Mouse (Mus musculus) heart, adult 10 weeks (tissue): Measurements from ENCODE around the gene Olfr1177-ps. TPM values are rescaled to one million over a fixed set of nuclear protein-coding genes. Genes with fewer than 3 reads are reported as not detected.

Experiments
- polyA plus RNA-seq: library from polyadenylated mRNA; stranded (reverse); fragments of 350-450 nt; fragmentation: Illumina TruSeq; extraction: RNeasy Lipid Tissue Mini Kit (QIAGEN cat#74804); gene quantifications from one replicate; pipeline ENCODE4 v1.2.3, GENCODE M21; 2014; ENCODE audit warnings: low read depth, low replicate concordance

The Olfr1177-ps gene
- polyA plus RNA-seq: not detected

DNA sequence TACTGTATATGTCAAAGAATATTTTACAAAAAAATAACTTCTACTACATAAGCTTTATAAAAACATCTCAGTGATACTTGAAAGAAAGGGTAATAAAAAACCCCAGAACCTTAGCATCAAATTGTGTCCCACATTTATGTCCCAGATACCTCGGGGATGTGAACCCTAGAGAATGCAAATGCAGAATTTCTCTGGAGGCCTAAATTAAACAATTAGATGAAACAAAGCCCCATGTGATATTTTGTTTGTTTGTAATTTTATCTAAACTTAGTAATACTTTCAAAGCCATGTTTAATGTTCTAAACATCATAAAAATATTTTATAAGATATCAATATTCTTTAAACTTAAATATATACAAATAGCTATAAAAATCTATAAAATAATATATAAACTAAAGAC, at the start of gene Olfr1177-ps:
Olfr1177-ps (minus strand) TSS at position 101 of the 400 bp plus-strand sequence.

GRCm38 (mm10) chr2:88386762-88387161, 40.5 kb upstream of the Olfr1177-ps start, which contains the start of gene Olfr1178:
Olfr1178 (plus strand) TSS chr2:88387062.

DNA sequence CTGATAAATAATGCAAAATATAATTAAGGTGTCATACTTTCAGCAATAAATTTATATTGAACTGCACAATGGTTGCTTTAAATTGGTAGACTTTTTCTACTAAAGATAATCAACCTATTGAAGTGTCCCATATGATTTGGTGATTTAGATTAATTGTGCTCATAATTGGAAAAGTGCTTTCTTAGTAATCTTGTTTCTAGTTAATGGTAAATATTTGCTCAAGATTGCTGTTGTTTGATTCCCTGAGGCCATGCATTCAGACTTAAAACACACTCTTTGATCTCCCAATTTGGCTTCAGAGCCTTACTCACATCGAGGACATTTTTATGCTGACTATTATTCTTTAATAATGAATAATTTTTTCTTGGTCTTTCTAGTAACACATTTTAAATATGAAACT, 9.9 kb downstream of the Olfr1177-ps start, which contains the start of gene Olfr1176:
Olfr1176 (plus strand) TSS at position 301 of the 400 bp plus-strand sequence.

GRCm38 (mm10) chr2:88327115-88327514, 19.2 kb downstream of the Olfr1177-ps start, which contains the start of gene Olfr1175-ps:
Olfr1175-ps (minus strand) TSS chr2:88327215.

DNA sequence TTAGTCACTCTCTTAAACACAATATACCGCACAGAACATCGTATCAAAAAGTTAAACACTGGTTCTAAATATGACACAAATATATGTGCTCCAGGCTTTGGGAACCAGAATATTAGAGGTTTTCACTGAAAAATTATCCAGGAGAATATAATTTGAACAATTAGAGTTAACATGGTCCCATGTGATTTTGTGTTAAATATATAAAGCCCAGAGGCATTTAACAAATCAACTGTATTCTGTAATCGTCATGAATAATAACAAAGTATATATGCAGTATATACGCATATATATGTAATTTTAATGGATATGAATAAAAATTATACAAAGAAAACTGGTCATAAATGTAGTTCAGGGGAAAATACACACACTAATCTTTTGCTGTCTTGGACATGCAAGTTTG, 31.3 kb downstream of the Olfr1177-ps start, which contains the start of gene Olfr1174-ps:
Olfr1174-ps (minus strand) TSS at position 101 of the 400 bp plus-strand sequence.

Other genes starting within 250 kb of the Olfr1177-ps start
- not detected for gene Olfr1166, start 218.2 kb downstream of the Olfr1177-ps start, polyA plus RNA-seq
- not detected for gene Olfr1167, start 191.3 kb downstream of the Olfr1177-ps start, polyA plus RNA-seq
- gene Olfr1168, start 164.6 kb downstream of the Olfr1177-ps start, polyA plus RNA-seq: not detected
- not detected for gene Olfr1170, start 118.2 kb downstream of the Olfr1177-ps start, polyA plus RNA-seq
- gene Olfr1173, start 66.6 kb downstream of the Olfr1177-ps start, polyA plus RNA-seq: not detected
- not detected for gene Olfr1174-ps, start 31.4 kb downstream of the Olfr1177-ps start, polyA plus RNA-seq
- gene Olfr1175-ps, start 19.3 kb downstream of the Olfr1177-ps start, polyA plus RNA-seq: not detected
- gene Olfr1176, start 9.8 kb downstream of the Olfr1177-ps start, polyA plus RNA-seq: not detected
- gene Olfr1178, start 40.6 kb upstream of the Olfr1177-ps start, polyA plus RNA-seq: not detected
- gene Olfr1179, start 60.0 kb upstream of the Olfr1177-ps start, polyA plus RNA-seq: not detected
- gene Olfr1180, start 72.7 kb upstream of the Olfr1177-ps start, polyA plus RNA-seq: not detected
- gene Olfr1181, start 79.7 kb upstream of the Olfr1177-ps start, polyA plus RNA-seq: not detected
- not detected for gene Gm13757, start 102.6 kb upstream of the Olfr1177-ps start, polyA plus RNA-seq
- not detected for gene Olfr1183, start 108.4 kb upstream of the Olfr1177-ps start, polyA plus RNA-seq
- gene Olfr1184, start 137.1 kb upstream of the Olfr1177-ps start, polyA plus RNA-seq: not detected
- not detected for gene Olfr1185-ps1, start 146.8 kb upstream of the Olfr1177-ps start, polyA plus RNA-seq
- gene Olfr1186, start 172.1 kb upstream of the Olfr1177-ps start, polyA plus RNA-seq: not detected
- gene Olfr1188, start 210.4 kb upstream of the Olfr1177-ps start, polyA plus RNA-seq: not detected
- not detected for gene Olfr1189, start 240.0 kb upstream of the Olfr1177-ps start, polyA plus RNA-seq